Mouse (Mus musculus) kidney, postnatal 4 days (tissue): Measurements from ENCODE around the gene Epb41l4b.
A peak's percentile ranks its signal among the peaks of the same experiment; 100 is the strongest.

Experiments
- DNase-seq, 2 experiments: peaks; one replicate each; pipeline ENCODE4 v3.0.0; 2021; ENCODE audit warnings: mixed read lengths in 2 of 2

Epb41l4b gene

DNA sequence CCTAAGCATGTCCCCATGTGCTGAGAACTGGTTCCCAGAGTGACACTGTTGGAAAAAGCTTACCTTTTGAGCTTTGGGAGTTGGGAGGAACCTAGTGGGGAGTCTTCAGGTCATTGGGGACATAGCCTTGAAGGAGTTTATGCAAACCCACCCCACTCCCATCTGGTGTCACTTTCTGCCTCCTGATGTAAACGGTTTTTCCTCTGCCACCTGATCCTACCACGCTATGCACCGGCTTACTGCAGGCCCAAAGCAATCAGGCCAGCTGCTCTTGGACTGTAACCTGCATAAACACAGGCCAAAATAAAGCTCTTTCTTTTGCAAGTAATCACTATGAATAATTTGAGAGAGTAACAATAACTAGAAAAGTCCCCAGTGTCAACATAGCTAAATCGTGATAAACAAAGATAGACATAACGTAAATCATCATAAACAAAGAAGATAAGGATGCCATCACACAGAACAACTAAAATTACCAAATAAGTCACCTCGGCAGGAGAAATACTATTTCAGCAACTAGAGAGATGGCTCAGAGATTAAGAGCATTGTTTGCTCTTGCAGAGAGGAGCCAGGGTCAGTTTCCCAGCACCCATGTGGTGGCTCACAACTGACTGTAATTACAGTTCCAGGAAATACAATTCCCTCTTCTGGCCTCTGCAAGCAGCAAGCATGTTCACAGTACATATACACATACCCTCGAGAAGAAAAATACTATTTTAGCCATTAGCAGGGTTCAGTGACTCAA, 29.6 kb downstream of the Epb41l4b start:
- DNase-seq, result no peak

DNA sequence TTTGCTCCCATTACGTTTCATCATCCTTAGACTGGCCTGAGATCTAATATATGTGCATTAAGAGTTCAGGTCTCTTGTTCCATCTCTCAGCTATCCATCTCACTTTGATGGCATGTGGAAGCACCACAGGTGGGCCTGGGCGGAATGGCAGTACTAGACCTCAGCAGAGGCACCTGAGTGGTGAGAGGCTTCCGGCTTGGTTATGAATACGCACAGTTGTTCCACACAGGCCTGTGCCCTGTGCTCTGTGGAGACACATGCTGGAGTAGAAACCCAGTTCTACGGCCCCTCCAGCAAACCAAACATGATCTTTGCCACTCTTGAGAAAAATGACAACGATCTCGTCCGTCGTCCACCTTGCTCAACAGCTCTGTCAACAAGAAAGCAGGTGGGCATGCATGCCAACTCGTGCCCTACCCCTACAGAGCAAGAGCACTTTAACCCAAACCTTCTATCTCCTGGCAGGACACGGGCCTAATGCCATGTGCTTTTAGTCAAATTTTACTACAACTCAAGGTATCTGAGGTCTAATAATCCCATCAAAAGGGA, 31.2 kb downstream of the Epb41l4b start:
- DNase-seq, result no peak

DNA sequence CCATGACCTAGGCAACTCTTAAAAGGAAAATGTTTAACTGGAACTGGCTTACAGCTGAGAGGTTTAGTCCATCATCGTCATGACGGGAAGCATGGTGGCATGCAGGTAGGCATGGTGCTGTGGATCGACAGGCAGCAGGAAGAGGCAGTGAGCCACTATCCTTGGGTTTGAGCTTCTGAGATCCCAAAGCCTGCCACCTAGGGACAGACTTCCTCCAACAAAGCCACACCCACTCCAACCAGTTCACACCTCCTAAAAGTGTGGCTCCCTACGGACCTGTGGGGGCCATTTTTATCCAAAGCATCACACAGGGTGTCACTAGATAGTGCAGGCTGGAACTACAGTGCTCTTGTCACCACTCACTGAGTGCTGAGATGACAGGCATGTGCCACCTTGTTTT, 31.8 kb downstream of the Epb41l4b start:
- DNase-seq, result no peak

DNA sequence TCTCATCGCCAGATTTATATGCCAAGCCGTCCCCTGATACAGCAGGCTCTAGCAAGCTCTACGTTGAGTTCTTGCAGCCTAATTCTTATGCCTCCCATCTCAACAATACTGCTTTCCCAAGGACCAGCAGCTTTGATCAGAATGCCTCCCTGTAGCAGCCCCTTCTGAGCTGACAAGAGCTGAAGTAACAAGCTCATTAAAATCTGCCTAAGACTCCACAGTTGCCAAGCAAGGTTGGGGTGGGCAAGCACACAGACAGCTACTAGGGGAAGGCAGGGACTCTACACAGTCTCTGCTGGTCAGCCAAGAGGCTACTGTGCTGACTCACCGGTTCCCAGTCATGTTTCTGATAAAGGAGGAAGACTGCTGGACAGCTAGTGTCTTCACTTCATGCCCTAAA, 33.7 kb downstream of the Epb41l4b start:
- no peak for DNase-seq

DNA sequence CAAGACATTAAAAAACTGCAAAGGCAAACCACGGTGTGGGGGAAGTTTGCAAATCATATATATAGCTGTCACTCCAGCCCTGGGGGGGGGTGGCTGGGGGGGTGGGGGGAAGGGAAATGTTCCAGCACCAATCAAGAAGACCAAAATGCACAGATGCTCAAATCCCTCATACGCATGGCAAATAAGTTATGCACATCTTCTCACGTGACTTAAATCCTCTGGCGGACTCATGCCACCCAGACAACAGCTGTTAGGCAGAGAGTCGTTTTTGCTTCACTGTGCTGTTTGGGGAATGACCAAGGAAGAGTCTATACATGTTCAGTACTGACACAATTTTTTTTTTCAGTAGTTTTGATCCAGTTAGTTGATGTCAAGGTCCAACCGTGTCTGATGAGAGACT, 37.9 kb downstream of the Epb41l4b start:
- DNase-seq, result no peak

DNA sequence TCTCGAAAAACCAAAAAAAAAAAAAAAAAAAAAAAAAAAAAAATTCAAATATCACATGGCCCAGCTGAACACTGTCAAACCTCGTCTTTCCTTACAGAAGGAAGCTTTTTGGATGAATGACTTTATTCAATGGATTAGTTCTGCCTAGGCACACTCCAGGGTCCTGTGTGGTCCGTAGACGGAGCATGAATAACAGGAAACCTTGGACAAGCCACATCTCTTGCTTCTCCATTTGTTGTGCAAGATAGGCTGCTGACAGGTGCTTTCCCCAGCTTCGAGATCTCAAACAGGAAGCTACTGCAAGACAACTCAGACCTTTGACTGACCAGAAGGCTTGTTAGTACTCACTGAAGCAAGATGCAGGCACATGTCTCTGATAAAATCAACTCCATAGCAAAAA, 39.4 kb downstream of the Epb41l4b start:
- no peak for DNase-seq

DNA sequence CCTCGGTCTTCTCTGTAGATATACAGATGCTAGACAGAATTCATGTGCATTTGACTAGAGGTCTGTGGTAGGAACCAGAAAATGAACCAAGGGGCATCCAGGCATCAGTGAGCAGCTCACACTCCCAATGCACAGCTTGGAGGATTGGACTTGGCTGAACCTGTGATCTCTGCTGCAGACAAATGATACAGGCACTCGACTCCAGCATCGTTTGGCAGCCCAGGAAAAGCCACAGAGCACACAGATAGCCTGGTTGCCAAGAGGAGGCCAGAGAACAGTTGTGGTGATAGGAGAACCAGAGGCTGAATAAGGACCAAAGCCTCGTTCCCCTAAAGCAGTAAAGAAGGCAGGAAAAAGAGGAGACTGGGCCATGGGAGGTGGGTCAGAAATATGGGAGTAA, 42.1 kb downstream of the Epb41l4b start:
- DNase-seq, result no peak

DNA sequence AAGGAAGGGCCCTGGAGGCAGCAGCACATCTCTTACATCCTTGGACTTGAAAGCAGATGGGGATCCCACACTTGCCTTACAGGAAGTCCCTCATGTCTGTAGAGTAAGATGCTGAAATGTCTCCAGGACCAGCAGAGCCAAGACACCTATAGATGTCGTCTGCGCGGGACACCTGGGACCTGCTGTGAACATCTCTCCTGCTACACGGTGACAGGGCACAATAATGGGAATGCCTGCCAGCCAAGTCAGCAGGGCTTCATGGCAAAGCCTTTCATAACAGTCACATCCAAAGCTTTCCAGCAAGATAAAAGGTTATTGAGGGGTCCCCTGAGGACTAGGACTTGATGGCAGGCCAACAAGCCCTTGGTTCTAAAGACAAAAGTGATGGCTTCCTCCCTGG, 45.8 kb downstream of the Epb41l4b start:
- no peak for DNase-seq

DNA sequence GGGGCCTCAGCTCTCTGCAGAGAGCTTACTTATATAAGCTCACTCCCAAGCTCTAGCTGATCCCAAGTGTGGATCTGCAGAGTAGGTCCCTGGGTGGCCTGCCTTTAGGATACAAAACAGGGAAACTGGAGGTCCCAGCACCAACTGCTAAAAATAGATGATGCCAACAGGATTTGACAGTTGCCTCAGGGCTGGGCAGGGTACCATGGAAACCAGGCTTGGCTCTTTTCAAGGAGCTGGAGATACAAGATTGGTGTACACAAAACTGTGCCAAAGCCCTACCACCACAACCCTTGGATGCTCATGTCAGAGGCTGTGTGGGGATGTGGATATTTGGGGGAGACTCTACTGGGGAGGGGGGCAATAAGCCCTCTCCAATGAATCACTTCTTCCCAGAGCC, 47.7 kb downstream of the Epb41l4b start:
- DNase-seq, result no peak

DNA sequence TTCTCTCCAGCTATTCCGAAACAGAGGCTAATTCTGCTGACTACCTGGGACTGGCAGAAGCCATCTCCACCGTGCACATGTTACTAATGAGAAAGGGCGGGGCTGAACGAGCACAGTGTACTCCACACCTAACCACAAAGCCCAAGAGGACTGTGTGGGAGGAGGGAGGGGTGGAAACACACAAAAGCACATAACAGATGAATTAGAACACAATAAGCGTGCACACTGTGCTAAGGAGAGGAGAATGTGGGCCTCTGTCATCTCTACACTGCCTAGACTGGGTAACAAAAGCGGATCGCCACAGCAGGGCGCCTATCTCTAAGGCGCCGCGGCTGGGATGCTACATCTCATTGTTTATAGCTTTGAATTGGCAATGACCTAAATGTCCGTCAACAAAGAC, 51.9 kb downstream of the Epb41l4b start:
- no peak for DNase-seq

DNA sequence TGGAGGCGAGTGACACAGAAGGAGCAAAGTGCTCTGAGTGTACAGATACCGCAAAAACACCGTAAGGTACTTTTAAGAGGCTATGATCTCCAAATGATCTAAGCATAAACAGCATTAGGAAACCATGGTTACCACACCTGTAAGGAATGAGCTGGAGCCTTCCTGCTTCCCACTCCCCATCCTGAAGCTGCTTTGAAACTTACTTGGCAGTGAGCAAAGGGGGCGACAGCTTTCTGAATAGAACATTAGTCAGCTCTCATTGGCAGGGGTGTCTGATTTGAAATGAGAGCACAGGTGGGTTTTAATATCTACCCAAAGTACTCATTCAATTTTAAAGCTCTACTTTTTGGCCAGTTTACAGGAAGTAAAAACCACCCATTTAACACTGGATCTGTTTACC, 54.9 kb downstream of the Epb41l4b start:
- DNase-seq, result no peak

DNA sequence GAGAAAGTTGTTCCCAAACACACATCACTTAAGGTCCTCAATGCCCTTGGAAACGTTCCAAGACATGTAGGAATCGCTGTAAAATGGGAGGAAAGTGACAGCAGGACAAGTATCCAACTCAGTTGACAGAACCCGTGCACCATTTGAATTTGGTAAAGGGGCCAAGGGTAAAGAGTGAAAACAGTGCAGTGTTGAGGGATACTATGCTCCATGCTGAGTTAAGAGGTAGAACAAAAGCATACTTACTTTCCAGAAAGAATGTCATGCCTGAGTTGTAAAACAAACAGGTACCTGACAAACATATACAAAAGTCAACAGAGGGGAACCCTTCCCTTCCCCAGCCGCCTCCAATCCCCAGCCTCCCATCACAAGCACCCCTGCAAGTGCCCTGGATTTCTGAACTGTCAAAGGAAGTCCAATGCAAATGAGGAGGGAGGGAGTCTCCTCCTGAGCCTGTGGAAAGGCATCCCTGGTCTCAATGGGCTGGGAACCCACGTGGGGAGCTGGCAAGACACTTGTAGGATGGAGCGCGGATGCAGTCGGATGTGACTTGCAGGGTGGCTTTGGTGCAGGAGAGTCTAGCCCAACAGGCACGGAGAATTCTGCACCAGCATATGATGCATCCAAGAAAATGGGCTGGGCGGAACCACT, 57.4 kb downstream of the Epb41l4b start:
- peak; percentile 17 to 32 for DNase-seq

DNA sequence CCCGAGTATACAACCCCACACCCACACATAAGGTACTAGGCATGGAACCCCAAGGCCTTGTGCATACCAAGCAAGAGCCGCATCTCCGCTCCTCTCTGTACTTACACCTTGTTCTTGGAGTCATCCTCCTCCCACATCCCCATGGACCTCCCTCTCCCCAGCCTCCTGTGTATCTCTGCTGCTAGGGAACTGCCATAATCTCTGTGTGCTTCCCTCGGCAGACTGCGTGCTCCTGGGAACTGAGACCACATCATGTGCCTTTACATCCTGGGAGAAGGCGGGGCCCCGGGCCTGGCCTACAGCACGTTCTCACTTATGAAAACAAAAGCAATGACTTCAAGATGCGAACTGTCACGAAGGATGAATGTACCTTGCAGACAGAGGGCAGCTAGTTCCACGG, 59.6 kb downstream of the Epb41l4b start:
- no peak for DNase-seq

DNA sequence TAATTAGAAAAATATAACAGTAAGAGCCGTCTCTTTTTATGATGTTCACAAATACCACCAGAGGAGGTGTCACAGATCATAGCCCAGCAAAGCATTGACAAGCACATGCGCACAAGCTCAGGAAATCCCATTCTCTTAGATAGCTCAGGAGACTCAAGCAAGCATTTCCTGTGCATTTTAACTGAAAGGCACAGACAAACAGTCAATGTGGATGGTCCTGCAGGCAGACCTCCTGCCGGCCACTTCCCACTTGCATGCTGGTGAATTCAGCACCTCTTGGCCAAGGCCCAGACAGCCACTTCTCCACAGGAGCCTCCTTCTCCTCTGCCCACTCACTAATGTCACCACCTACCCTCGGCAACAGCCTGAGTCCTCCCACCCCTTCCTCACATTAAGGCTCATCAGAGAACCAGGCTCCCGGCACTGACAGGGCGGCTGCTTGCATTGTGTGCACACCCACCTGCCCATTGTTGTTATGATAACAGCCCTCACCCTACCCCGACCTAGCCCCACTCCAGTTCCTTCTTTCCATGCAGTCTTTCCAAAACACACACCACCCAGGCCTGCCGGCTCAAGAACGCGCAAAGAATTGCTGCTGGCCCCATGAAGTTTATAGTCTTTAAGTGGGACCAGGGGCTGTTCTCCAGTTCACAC, 60.3 kb downstream of the Epb41l4b start:
- peak in 1 of 2 experiments; percentile 13 for DNase-seq

DNA sequence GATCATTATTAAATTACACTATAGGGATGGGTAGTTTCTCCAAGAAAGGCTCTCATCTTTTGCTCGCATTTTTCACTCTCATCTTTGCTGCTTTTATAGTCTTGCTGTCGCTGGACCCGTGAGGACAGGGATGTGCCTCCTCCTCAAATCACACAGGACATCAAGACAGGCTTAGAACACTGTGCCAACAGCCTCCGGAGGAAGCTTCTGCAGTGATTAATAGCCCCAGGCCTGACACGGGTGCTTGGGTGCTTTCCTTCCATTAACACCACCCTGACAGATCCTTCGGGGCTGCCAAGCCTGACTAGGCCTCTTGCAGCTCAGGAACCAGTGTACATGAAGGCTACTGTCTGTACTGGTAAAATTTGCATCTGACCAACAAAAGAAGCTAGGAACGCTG, 61.8 kb downstream of the Epb41l4b start:
- peak; percentile 18 to 37 for DNase-seq

DNA sequence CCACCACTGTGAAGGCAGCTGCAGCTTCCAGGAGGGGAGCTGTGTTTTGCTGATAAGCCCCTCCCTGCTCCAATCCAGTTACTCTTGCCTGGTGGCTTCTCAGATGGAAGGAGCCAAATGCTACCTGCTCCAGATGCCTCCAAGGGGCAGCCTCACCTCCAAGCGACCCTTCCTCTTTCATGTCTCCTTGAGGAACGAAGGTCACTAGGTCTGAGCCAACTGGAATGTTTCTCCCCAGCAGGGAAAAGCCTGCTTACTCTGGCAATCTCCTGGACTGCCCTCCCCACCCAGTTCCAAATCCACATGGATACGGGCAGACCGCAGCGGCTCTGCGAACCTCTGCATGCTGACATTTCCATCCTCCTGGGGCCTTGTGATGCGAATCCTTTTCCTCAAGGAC, 69.4 kb downstream of the Epb41l4b start:
- DNase-seq, result peak in 1 of 2 experiments; percentile 25

DNA sequence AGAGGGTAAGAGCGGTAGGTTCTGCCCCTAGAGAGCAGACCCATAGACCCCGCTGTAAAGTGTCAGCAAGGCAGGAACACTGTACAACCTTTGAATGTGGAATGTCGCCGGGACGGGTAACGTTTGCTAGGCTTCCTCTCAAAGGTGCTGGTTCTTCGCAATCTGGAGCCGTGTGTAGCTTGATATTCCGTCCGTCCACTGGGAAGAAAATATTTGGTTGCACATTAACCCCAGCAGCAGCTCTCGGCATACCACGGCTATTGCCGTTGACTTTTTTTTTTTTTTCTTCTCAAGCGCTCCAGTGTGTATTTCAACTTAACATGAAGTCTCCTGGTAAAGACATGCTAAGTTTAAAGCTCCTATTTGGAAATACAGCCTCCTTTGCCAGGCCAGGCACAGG, 70.1 kb downstream of the Epb41l4b start:
- DNase-seq, result peak; percentile 16 to 48

DNA sequence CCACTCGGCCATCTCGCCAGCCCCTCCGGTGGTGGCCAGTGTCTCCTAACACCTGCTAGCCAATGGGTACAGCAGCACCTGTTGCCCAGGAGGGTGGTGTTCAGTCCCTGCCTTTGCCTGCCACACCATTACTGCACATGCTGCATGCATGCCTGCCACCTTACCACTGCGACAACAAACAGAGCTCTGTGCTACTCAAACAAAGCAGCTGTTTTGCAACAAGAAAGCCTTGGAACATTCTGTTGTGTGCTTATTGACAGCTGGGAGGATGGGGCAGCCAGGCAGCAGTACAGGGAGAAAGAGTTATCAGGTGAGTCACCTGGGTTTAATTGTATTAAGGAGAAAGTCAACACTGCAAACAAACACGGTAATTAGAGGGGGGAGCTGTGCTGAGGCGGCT, 72.6 kb downstream of the Epb41l4b start:
- DNase-seq, result no peak

DNA sequence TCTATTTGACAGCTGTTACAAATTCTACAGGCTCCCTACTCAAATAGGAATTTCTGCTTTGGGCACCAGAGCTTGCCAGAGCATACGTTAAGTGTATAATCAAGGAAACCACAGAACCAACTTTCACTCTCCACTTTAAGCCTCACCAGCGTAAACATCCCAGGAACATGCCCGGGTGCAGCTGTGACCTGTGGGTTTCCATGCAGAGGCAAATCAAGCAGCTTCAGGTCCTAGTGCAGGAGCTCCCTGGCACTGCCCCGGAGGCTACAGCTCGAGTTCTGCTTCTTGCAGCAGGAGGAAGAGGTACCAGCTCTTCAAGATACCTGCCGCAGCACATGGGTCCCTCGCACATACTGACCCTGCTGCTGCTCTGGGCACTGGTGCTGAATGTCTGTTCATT, 74.8 kb downstream of the Epb41l4b start:
- no peak for DNase-seq

DNA sequence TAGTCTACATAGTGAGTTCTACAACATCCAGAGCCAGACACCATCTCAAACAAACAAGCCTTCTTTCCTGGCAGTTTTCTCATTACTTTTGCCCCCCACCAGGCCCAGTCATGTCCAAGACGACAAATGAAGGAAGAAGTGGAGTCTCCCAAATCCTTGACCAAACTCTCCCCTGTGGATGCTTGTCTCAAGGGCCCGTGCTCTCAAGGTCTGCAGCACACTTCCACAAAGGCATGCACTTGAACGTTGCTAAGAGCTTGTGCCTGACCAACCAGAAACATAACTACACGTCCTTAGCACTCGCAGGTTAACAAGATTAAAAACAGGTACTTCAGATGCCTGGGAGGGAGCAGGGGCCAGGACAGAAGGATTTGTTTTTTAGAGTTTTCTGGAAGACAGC, 75.4 kb downstream of the Epb41l4b start:
- no peak for DNase-seq

DNA sequence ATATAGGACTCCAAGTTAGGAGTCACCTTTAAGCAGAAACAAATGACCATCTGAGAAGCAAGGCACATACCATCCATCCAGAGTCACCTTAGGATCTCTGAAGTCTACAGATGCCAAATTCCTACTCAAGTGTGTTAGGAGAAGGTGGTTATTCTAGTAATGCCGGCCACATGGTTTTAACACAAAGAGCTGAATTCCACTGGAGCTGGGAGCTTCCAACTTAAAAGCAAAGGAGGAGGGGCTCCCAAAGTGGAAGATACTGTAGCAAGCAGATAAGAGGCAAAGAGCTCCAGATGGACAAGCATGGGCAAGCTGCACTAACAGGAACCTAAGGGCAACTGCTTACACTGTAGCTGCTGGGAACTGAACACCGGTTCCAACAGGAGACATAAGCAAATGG, 76.3 kb downstream of the Epb41l4b start:
- no peak for DNase-seq

DNA sequence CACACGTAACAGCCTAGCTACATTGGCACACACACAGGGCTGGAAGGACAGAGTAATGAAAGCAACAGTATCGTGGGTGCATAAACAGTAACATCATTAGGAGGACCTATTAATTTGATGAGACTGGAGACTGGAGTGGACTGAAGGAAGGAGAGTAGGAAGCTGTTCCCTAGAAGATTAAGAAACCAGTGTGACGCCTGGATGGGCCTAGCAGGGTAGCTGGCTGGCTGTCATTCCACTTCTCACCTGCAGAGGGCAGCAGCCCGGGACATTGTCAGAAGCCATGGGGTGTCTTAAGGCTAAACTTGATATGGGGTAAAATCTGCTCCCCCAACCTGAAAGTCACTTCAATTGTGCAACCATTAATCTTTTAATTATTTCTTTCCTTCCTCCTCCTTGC, 78.0 kb downstream of the Epb41l4b start:
- DNase-seq, result peak; percentile 89

DNA sequence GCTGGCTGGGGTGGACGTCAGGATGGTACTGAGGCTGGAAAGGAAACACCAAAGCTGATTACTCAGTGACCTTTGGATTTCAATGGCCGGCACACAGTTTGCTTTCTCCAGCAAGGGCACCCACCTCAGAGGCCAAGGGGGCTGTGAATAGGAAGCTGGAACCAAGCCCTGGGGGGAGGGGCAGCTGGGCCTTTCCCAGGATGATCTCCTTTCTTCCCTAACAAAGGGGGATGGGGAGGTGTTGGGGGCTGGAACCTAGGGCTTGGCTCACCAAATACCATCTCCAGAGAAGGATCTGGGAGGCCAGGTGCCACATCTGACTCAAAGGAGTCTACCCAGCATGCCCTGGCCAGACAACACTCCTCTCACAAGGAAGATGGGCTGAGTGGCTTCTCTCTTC, 78.4 kb downstream of the Epb41l4b start:
- DNase-seq, result no peak

DNA sequence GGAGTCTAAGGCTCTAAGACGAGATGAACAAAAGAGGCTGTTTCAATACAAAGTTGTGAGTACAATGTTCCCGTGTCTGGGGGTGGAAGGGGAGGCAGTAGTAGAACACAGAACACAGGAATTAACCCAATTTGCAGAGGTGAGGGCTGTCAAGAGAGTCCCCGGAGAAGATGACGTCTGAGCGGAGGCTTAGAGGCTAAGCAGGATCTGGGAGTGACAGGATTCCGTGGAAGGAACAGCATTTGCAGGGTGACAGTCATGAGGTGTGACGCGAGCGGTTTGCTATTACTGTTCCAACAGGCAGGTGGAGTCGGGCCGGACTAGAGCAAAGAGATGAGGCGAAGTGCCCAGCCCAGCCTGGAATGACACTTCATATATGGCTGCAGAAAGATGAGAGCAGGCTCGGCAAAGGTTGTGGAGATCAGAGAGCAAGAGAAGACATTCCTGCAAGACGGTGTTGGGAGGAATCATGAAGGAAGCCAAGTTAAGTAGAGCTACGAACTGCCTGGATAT, 82.9 kb downstream of the Epb41l4b start:
- no peak for DNase-seq
